Mouse (Mus musculus) adrenal gland, postnatal 10 days (tissue): ENCODE data around the gene Tmem245. TPM values are rescaled to one million over a fixed set of nuclear protein-coding genes. Genes with fewer than 3 reads are reported as not detected.
"Not testable (repeated sequence)": the region's sequence is repeated elsewhere in the genome, so short reads cannot be mapped to it uniquely, and the experiment has no call there.

Experiments used
- DNase-seq: peaks from one replicate; pipeline ENCODE4 v3.0.0; 2021; ENCODE audit warnings: mixed read lengths
- total RNA-seq, 2 experiments: library from RNA; stranded (reverse); gene quantifications; 2 replicates each; pipeline ENCODE4 v1.2.3; 2021

The Tmem245 gene
- total RNA-seq, 2 experiments from 2014 or later, result 33.4 to 45.3 TPM

DNA sequence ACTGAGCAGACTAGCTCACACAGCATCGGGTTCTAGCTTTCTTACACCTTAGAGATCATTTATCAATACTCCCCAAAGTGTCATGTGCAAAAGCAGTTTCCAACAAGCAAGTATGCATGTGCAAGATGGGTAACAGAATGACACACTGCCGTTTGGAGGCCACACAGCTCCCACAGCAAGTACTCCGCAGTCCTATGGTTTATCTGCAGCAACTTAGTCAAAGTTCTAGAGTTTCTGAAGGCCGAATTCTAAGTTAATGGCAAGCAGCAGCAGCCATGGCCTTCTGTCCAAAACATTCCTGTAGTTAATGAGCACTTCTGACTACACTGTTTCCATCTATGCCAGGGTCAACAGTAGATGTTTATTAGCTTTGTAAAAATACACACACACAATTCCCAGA, 20.3 kb downstream of the Tmem245 start:
- DNase-seq, result no peak

DNA sequence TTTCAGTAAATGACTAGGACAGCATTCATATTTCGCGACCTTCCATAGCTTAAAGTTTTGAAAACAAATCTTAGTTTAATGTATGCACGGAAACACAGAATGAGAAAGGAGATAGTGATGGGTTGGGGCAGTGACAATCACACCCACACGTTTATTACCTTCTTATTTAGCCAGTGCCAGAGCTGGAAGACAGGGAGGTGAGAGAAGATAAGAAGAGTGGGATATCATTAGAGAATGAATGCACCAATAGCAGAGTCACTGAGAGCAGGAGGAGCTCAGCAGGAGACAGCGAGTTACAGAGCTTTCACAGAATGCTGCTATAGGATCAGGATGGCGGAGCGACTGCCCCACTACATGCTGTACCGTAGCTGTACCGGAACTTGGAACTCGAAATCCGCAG, 25.0 kb downstream of the Tmem245 start:
- DNase-seq, result no peak

DNA sequence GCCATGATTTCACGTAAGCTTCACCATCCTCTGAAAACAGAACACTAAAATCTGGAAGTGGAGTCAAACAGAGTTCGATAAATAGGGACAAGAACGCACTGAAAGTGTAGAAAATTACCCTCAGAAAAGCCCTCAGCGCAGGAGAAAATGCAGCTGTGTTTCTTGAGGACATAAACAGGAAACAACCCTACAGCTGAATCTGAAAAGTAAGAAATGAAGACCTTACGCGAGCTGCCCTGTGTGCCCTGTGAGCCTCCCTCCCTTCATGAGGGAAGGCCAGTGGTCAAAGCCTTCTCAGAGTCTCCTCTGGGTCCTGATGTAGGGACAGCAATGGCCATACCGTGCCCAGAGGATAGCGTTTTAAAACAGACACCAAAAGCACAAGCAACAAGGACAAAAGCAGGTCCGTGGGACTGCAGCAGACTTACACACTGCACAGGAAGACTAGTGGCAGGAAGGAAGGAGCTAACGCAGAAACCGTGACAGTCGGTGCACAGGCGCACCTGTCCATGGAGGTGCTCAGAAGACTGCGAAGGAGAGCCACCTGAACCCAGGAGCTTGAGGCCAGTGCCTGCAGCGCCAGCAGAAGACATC, 31.4 kb downstream of the Tmem245 start:
- DNase-seq, result no peak

DNA sequence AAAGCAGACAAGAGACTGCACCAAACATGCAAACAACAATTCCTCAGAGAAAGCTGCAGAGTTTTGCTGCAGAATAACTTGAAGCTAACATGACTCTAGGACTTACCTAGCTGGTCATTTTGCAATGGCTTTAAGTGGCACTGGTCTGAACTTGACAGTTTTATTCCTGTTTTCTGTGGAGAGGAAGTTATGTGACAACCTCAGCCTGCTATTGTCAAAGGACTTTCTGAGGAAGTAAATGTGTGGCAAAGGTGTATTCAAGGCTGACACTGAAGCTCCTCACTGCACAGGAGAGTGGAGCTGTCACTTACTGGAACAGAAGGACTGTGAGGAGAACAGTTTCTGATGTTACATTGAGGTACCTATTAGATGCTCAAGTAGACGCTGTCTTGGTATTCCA, 32.5 kb downstream of the Tmem245 start:
- no peak for DNase-seq

DNA sequence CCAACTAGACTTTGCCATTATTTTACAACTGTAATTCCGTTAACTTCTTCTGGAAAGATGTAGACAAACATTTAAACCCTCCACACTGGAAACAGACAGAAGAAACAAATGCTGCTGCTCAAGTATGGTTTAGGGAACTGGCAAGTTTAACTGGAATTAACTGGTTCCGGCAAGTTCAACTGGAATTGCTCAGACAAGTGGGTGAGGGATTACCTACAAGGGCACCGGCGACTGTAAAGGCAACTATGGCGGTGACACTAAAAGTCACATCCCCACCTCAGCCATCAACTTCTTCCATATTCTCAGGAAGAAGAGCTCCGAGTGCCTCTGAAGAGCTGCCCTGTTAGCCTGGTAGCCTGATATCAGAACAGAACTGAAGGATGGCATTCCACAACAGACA, 32.9 kb downstream of the Tmem245 start:
- no peak for DNase-seq

DNA sequence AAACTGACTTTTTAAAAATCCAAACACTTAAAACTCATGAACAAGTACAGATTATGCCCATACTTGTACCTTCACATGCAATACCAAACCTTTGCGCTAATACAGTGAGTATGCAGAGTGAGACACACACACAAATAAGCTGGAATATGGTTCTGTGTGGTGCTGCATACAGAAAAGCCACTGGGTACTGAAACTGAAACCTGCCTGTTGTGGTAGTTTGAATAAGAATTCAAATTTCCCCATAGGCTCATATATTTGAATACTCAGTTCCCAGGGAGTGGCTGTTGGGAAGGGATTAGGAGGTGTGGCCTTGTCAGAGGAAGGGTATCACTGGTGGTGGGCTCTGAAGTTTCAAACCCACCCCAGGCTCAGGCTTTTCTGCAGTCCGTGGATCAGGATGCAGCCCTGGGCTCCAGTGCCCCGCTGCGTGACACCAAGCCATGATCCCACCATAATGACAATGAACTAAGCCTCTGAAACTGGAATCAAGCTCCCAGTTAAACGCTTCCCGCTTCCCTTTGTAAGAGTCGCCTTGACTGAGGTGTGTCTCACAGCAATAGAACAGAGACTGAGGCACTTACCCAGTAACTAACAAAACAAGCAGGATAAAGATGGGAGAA, 34.7 kb downstream of the Tmem245 start:
- no peak for DNase-seq

DNA sequence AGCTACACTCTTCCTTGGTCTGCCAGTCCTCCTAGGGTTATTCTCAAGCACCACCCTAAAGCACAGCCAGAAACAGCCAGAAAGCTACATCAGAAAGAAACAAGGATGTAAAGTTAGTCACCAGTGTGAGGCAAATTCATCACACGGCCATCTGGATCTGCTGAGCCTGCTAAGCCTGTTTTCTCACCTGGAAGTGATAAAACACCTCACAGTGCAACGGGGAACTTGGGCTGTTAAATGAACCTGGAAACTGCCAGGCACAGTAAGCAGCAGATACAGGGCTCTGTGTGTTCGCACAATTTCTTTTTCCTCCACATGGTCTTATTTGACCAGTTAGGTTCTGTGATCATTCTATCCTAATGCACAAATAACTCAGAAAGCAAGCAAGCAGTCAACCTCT, 37.7 kb downstream of the Tmem245 start:
- no peak for DNase-seq

DNA sequence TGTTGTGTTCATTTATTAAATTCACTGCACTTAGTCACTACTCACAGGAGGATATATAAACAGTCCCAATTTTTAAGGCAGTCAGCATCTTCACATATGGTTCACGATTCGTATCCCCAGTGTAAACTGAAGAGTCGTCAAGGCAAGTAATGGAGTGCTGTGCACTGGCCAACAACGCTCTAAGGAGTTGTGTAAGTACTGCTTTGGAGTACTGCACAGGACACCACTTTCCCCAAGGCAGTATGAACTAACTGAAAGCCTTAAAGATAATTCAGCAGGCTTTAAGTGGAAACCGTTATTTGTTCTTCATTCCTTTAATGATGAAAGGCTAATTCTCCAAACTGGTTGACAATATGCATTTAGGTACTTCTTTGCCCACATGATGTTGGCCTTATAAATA, 39.6 kb downstream of the Tmem245 start:
- DNase-seq, result no peak

DNA sequence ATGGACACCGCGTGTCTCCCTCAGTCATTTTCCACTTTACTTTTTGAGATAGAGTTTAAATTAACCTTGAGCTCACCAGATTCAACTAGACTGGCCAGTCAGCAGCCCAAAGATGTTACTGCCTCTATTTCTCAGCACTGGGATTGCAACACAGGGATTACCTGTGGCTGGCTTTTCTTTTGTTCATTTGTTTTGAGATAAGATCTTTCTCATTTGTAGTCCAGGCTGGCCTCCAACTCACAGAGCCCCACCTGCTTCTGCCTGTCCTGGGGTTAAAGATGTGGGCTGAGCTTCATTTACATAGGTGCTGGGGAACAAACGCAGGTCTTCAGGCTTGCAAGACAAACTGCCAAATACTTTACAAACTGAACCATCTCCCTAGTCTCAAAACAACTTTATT, 40.3 kb downstream of the Tmem245 start:
- no peak for DNase-seq

DNA sequence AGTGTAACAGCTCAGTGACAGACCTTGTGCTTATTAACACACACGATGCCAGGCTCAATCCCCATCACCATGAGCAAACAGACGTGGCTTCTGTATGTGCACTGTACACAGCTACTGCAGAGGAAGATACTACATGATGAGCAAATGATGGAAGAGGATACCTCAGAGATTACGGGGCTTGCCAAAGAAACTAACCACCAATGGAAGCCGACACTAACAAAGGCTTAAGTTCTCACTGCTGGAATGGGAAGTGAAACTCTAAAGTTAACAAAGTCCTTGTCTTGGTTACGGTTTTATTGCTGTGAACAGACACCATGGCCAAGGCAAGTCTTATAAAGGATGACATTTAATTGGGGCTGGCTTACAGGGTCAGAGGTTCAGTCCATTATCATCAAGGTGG, 41.7 kb downstream of the Tmem245 start:
- DNase-seq, result no peak

DNA sequence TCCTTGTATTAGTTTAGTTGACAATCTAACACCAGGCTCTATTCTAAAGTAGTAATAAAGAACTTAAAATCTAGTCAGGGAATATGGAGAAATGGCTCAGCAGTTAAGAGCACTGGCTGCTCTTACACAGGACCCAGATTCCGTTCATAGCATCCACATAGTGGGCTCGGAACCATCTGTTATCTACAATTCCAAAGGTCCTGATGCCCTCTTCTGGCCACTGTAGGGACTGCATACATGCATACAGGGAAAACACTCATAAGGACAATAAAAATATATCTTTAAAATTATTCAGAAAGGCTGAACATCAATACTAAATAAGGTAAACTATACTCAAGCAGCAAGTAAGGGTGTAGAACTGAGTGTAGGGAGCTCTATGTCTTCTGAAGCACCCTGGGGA, 45.6 kb downstream of the Tmem245 start:
- DNase-seq, result no peak

DNA sequence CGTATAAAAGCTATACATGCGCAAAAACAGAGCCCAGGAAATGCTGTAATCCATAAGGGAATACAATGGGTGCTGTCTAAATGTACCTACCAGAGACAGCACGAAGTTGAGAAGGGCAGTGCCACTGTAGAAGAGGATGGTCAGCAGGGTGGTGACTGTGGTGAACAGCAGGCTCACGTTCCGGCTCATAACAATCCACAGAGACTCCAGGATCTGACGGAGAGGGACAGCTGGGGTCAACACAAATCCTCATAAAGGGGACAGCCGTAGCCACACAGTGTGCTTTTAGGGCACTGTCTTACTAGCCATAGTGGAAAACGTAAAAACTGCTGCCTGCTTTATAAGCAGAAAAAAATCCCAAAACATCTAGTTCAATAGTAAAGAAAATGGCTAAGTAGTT, 48.0 kb downstream of the Tmem245 start:
- no peak for DNase-seq

DNA sequence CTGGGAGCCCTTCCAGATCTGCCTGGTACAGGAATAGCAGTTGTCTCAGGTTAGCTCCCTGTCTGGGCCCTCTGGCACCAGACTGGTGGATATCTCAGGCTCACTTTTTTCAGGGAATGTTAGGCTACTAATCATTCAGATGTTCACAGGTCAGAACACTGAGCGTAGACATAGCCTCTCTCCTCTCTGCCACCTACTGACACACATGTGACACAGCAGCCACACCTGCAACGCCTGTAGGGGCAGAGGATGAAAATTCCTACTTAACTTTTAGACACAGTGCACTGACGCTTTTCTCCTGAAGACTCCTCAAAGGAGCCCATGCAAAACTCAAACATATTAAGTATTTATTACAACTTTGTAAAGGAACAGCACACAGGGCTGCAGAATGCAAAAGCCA, 49.7 kb downstream of the Tmem245 start:
- no peak for DNase-seq

DNA sequence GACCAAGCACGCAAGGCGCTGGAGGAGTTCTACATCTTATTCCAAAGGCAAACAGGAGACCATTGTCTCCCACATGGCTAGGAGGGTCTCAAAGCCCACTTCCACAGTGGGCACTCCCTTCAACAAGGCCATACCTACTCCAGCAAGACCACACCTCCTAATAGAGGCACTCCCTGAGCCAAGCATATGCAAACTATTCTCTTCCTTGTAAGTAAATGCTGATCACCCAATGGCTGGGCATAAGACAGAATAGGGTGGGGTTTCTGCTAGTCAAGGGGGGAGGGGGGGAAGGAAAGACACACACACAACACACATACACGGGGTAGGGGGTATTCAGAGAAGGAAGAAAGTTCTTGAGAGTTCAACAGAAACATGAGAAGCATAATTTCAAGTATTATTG, 53.0 kb downstream of the Tmem245 start:
- no peak for DNase-seq

DNA sequence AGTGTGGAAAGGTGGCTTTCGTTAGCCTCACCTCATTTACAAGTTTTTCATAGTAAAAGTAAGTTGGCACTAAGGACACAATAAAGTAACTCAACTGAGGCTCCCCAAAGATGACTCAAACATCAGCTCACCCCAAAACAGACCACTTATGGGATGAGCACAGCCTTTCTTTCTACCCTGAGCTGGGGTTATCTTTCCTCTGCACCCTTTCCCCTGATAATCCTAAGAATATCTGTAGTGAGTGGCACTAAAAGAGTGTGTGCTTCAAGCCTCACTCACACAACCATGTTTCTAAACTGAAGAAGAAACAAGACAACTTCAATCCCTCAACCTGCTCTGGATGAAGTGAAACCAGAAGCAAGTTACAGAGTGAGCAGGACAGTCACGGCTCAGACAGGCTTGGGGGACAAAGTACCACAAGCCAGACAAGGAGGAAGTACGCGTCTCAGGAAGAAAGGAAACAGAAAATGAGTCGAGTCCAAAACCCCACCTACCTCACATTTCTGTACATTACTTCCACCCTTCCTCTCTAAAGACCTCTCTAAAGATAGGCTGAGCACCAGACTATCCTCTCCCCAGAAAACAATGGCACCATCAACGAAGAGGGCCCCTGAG, 54.6 kb downstream of the Tmem245 start:
- DNase-seq, result no peak

DNA sequence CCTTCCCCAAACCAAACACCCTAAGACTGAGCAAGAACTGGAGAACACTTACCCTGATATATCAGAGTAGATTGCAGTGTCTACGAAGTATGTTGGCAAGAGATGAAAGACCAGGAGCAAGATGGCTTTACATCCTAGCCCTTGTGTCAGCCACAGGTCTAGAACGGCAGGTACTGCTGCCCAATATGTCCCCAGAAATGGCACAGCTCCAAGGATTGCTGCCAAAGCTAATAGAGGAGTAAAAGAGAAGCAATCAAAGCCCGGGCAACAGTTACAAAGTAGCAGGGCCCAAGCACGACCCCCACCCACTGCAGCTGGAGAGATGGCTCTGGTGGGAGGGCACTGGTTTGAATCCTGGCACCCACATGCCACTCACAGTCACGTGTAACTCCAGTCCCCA, 58.8 kb downstream of the Tmem245 start:
- DNase-seq, result peak; percentile 42

DNA sequence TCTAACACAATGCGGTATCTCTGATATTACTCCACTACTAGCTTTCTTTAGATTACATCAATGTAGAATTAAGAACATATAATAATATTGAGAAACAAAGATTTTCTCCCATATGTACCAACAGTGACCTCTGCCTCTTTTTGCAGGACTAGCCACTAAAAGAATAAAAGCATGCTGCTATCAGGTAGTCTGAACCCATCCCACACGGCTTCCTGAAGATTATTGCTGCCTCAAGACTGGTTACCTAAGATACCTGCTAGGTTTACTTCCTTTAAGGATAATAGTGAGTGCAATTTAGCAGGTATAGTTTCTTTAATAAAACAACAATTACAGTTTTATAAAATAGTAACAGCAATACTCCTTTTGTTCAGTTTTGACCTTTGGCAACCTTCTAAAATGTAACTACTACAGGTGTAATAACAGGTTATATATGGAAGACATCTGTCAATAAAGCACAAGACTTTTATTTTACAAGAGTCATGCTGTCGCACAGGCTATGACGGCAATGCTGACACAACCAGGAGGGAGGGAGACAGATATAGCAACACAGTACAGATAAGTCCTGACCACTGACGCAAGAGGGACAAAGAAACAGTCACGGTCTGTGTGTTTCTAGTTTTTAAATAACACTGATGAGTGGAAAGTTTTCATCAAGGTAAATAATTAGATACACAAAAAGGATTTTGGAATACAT, 60.8 kb downstream of the Tmem245 start:
- no peak for DNase-seq

DNA sequence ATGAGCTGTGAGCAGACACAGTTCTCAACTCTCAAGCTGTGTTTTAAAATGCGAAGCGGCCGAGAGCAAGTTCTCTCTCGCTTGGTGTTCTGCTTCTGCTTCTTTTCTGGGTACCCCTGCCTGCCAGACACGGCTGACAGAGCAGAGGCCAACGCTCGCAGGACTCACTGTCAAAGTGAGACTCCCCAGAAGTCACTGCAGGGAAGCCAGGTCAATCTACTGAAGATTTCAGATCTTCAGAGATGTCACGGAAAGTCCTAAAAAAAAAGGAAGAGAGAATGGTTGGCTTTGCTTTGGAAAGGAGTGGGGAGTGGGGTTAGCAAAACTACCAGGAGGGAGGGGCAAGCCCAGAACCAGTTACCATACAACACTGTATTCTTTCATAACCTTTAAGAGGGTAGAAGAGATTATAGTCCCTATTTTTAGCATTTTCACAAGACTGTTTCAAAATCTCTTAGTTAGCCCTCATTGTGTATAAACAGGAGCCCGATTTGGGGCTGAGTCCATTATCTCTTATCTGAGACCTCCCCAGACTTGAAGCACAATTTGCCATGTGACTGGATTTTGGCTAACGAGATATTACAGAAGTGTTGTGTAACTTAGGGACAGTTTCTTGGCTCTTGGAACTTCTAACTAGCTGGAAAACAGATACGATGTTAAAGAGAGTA, 67.1 kb downstream of the Tmem245 start:
- DNase-seq, result no peak

DNA sequence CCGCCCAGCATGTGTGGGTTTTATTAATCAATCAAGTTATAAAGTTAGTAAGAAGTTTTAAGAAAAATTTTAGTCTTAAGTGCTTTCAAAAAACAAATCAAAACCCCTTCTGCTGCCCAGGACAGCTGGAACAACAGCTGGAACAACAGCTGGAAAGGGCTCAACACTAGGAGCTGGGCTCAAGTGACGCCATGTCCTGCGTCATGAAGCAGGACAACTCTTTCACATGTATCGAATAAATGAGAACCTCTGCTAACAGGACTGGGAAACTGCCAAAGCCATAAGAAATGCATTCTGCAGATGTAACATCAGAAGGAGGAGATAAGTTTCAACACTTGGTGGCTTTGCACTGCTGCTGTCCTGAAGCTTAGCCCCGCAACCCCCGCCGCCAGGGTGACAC, 68.3 kb downstream of the Tmem245 start:
- DNase-seq, result no peak

DNA sequence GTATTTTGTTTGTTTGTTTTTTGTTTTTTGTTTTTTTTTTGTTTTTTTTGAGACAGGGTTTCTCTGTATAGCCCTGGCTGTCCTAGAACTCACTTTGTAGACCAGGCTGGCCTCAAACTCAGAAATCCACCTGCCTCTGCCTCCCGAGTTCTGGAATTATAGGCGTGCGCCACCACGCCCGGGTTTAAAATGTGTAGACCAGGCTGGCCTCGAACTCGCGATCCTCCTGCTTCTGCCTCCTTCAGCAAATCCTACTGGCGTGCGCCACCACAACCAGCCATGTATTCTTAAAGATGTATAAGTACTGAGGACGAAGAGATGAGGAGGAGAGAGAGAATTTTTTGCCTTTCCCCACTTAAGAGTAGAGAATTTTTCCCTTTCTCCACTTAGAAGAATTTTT, 76.7 kb downstream of the Tmem245 start:
- DNase-seq, result not testable (repeated sequence)

DNA sequence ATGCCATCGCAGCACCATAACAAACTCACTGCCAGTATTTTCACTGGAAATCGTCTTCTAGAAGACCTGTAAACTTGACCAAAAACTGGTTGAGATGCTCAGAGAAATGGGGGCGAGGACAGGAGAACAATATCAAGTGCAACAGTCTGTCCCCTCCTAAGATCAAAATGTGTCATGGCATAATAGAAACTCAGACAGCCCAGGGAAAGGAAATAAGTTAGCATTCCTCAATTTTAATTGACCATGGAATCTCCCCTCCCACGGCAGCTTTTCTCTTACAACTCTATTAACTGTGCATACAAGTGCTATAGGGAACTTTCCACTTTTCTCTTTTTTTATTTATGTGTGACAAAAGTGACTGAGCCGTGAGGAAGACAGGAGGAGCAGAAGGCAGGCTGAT, 79.5 kb downstream of the Tmem245 start:
- DNase-seq, result no peak

DNA sequence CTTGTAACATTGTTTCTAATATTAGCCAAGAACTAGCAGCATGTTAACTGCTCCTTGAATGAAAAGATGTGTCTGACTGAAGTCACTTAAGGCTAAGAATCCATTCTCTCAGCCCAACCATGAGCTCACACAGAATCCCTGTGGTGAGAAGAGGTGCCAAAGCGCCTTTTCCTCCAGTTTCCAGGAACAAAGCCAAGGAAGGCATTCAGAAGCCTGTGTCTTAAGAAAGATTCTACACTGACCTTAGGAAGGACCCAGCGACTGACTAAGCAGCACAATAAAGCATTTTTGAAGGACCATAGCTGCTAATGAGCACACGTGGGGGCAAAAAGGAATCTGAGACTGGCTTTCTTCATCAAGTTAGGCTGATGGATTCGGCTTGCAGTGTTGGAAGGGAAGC, 81.3 kb downstream of the Tmem245 start:
- peak; percentile 41 for DNase-seq

DNA sequence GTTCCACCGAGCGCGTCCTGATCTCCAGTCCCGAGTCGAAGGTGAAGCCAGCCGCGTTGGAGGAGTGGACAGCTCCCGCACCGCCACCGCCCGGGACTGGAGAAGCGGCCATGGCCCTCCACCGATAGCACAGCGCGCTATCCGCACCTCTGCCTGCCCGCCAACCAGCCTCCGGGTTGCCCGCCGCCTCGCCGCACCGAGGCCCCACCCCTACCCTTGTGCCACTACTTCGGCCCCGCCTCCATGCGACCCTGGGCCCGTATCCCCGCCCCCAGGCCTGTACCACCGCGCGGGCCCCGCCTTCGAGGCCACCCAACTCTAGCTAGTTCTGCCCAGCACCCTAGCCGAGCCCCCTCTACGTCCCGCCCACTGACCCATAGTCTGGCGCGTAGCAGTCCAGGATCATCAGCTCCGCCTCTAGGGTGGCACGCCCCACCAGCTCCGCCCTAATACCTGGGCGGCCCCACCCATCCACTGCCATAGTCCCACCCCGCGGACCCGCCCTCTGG, 82.2 kb downstream of the Tmem245 start, which contains the start of gene Ctnnal1:
Gene Ctnnal1 (minus strand): TSS at position 186 of the 509 bp plus-strand sequence.
- DNase-seq, result peak; percentile 95
